Mouse (Mus musculus) hindbrain, postnatal 0 days (tissue): ENCODE results near the gene Tspan2. TPM values are rescaled to one million over a fixed set of nuclear protein-coding genes. Genes with fewer than 3 reads are reported as not detected.

Source experiments
- ATAC-seq: fragments of 200-750 bp; cut with Nextera tagmentation; 2 replicates; pipeline ENCODE4 v1.8.0; 2017; ENCODE audit warnings: mild to moderate bottlenecking, moderate TSS enrichment, moderate library complexity
- DNase-seq: peaks from one replicate; pipeline ENCODE4 v3.0.0-alpha.2; 2015; ENCODE audit warnings: low spot score
- H3K27ac ChIP-seq: fragments of 300-500 bp; sonication (generic); 2 replicates; pipeline ENCODE4 v1.5.1; 2014; ENCODE audit warnings: mild to moderate bottlenecking
- H3K27me3 ChIP-seq: fragments of 300-500 bp; sonication (generic); 2 replicates; pipeline ENCODE4 v1.6.1; 2014; ENCODE audit warnings: low read length, mixed read lengths; ENCODE audit not compliant: insufficient read depth
- H3K36me3 ChIP-seq: fragments of 300-500 bp; sonication (generic); 2 replicates; pipeline ENCODE4 v1.6.1; 2014; ENCODE audit warnings: low read length, mixed read lengths; ENCODE audit not compliant: insufficient read depth
- H3K4me1 ChIP-seq: fragments of 300-500 bp; sonication (generic); 2 replicates; pipeline ENCODE4 v1.6.1; 2014; ENCODE audit warnings: antibody characterized with exemption, low read length, mixed read lengths; ENCODE audit not compliant: insufficient read depth
- H3K4me2 ChIP-seq: fragments of 300-500 bp; sonication (generic); 2 replicates; pipeline ENCODE4 v1.6.1; 2014; ENCODE audit warnings: low read depth, mild to moderate bottlenecking, low read length, moderate library complexity, mixed read lengths
- H3K4me3 ChIP-seq: fragments of 300-500 bp; sonication (generic); 2 replicates; pipeline ENCODE4 v1.5.1; 2014; ENCODE audit warnings: low read length
- H3K9ac ChIP-seq: fragments of 300-500 bp; sonication (generic); replicated peaks from 2 replicates; pipeline ENCODE4 v1.6.1; 2014; ENCODE audit warnings: mild to moderate bottlenecking, low read length, moderate library complexity, mixed read lengths
- H3K9me3 ChIP-seq: fragments of 300-500 bp; sonication (generic); 2 replicates; pipeline ENCODE4 v1.6.1; 2016; ENCODE audit warnings: low read length, mixed read lengths
- CTCF ChIP-seq: IDR thresholded peaks from 2 replicates; pipeline ENCODE4 v1.5.1; 2016; ENCODE audit warnings: antibody characterized with exemption, control low read depth, low read depth
- WGBS: fragments of 180-500 bp; shearing (Covaris S2); extraction: QIAGEN DNeasy Blood & Tissue Kit; methylation state at CpG from one replicate; pipeline ENCODE4 v1.1.7; 2014; 5-methylcytosine and 5-hydroxymethylcytosine counted together
- polyA plus RNA-seq: library from polyadenylated mRNA; unstranded; fragments of >200 nt; fragmentation: Nextera tagmentation; extraction: Ambion mirVana; gene quantifications from 2 replicates; pipeline ENCODE4 v1.2.1, GENCODE M21; 2015
- total RNA-seq: library from RNA; depleted of rRNA; stranded (reverse); fragments of >200 nt; gene quantifications from 2 replicates; pipeline ENCODE4 v1.2.3, GENCODE M21; 2014

The Tspan2 gene
- total and polyA plus RNA-seq, 2 experiments from 2014 or later: 20.0 to 20.3 TPM

DNA sequence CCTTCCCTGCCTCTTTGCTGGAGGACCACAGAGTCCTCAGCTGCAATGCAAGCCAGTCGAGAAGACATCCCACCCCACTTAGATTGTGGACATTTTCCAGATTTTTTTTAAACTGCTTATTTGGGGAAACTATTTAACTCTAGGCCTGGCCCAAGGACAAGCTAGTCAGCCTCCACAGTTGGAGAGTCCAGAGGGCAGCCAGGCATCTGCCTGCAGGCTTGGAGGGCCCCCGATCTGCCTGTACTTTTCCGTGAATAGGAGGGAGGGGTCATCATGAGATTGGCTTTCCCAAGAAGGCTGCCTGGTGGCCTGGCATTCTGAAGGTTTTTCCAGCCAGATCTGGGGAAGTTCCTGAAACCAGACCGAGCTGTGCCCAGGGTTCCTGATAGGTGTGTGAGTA lies 33.0 kb upstream of the Tspan2 start:
- no peak for ATAC-seq
- Histone ChIP-seq H3K4me2 (no peak overlapping the region), H3K4me1 (no peaks in the 10 kb centered on the region; the same call in 1 of the 2 replicates), H3K27ac (no peak overlapping the region), H3K9me3 (no peaks in the 10 kb centered on the region), H3K27me3 (no peaks in the 10 kb centered on the region), H3K9ac (no peak overlapping the region), H3K36me3 (no peaks in the 10 kb centered on the region), H3K4me3 (no peak overlapping the region)
- WGBS: 88% methylated on average over 4 of the region's 4 CpGs
- TF ChIP-seq CTCF: no peak
- no peak for DNase-seq

DNA sequence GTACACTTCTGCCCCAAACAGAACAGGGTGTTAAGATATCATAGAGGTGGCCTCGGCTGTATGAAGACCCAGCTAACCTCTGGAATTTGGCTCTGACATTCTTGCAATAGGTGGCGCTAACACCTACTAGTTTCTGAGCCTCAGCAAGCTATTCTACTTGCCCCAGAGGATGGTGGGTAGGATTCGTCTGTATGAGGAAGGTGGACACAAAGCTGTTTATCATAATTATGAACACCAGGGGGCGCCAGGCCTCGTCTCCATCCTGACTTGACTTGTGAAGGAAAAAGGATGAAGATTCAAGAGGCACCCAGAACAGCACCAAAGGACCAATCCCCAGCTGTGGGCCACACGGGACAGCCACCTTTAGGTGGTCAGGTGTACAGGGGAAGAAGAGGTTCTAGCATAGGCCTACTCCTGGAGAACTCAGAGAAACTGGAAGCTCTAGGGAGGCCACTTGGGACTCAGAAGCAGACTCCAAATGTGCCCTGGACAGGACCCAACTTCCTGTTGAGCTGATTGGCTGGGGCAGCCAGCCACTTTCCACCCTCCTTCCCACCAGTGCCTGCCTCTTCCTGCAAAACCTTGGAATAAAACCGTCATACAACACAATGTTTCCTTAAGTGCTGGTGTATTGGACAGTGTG lies 32.3 kb upstream of the Tspan2 start:
- ATAC-seq: 0 out of 2 replicates have a peak, but pooled peaks have one; percentile 19
- Histone ChIP-seq H3K4me1 (no peaks in the 10 kb centered on the region; the same call in 1 of the 2 replicates), H3K9ac (no peak overlapping the region), H3K4me3 (no peak overlapping the region), H3K27ac (no peak overlapping the region), H3K27me3 (no peaks in the 10 kb centered on the region), H3K9me3 (no peaks in the 10 kb centered on the region), H3K4me2 (no peak overlapping the region), H3K36me3 (no peaks in the 10 kb centered on the region)
- 41% methylated on average over 7 of the region's 7 CpGs for WGBS
- DNase-seq: peak; percentile 57
- peak; percentile 59 for TF ChIP-seq CTCF

DNA sequence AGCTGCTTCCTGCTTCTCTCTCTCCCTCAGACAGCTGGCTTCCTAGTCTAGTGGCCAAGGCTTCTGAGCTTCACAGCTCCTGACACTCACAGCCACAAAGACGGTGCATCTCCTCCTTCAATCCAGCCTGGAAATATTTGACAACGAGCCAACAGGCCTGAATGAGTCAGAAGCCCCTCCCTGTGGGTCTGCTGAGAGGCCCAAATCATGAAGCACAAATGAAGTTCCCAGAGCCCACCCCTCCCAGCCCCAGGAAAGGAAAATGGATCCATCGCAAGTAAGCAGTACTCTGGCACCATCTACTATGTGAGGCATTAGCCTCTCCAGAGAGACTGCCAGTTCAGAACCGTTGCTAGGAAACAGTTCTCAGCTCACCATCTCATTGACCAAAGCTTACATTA lies 30.3 kb upstream of the Tspan2 start:
- DNase-seq: peak; percentile 67
- no peak for TF ChIP-seq CTCF
- H3K36me3 ChIP-seq: no peaks in the 10 kb centered on the region
- no peaks in the 10 kb centered on the region for H3K27me3 ChIP-seq
- no peaks in the 10 kb centered on the region for H3K9me3 ChIP-seq
- no peak overlapping the region for H3K4me3 ChIP-seq
- H3K9ac ChIP-seq: no peak overlapping the region
- 0 out of 2 replicates have a peak overlapping the region, but pooled peaks have one; percentile 0 for H3K27ac ChIP-seq
- WGBS: 30% methylated on average over 4 of the region's 4 CpGs
- H3K4me2 ChIP-seq: no peak overlapping the region
- peak; percentile 80 for ATAC-seq
- no peaks in the 10 kb centered on the region; the same call in 1 of the 2 replicates for H3K4me1 ChIP-seq

DNA sequence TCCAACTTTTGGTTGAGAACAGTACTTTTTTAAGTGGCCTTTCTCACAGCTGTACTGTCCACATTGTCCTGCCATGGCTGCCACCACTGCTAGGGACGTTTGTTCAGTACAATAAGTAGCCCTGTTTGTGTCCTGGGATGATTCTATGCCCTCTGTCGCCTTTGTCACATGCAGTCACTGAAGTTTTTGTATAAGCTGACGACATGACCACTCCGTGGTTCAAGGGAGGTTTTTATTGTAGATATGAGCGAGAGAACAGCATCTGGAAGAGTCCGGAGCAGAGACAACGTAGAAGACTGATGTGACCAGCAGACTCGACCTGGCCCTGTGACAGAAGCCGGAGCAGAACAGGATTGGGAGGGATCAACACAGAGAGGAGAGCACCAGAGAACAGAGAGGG lies 25.7 kb upstream of the Tspan2 start:
- no peaks in the 10 kb centered on the region for H3K9me3 ChIP-seq
- no peak for ATAC-seq
- no peak overlapping the region for H3K27ac ChIP-seq
- H3K27me3 ChIP-seq: no peaks in the 10 kb centered on the region
- H3K4me3 ChIP-seq: no peak overlapping the region
- no peak for TF ChIP-seq CTCF
- 58% methylated on average over 9 of the region's 9 CpGs for WGBS
- H3K9ac ChIP-seq: no peak overlapping the region
- no peaks in the 10 kb centered on the region; the same call in 1 of the 2 replicates for H3K4me1 ChIP-seq
- no peaks in the 10 kb centered on the region for H3K36me3 ChIP-seq
- no peak for DNase-seq
- no peak overlapping the region for H3K4me2 ChIP-seq

DNA sequence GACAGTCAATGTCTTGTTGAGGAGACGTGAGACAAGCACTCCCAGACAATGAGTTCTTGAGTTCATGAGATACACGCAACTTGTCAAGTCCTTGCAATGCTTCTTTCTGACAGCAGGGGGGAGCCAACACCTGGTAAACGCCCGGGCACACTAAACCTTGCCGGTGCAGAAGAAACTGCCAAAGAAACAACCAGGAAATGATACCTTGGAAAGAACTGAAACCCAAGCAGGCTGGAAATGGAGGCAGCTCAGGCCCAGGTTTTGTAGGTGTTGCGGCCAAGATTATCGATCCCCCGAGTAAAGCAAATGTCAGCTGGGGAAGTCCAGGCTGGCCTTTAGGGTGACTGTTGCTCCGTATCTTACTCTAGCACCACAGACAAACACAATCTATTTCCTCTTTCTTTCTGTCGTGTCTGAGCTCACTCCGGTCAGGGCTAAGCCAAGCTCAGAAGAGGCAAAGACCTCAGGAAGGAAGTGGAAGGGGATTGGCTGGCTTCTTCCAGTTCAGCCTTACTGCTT lies 19.2 kb upstream of the Tspan2 start:
- Histone ChIP-seq H3K9me3 (no peaks in the 10 kb centered on the region), H3K27ac (no peak overlapping the region), H3K4me3 (0 out of 2 replicates have a peak overlapping the region, but pooled peaks have one; percentile 10), H3K27me3 (no peaks in the 10 kb centered on the region), H3K9ac (no peak overlapping the region), H3K4me2 (peak overlapping the region; percentile 36), H3K4me1 (no peaks in the 10 kb centered on the region), H3K36me3 (no peaks in the 10 kb centered on the region)
- TF ChIP-seq CTCF: peak; percentile 93
- ATAC-seq: peak; percentile 63; the same call in 1 of the 2 replicates
- WGBS: 33% methylated on average over 11 of the region's 11 CpGs
- DNase-seq: peak; percentile 87

DNA sequence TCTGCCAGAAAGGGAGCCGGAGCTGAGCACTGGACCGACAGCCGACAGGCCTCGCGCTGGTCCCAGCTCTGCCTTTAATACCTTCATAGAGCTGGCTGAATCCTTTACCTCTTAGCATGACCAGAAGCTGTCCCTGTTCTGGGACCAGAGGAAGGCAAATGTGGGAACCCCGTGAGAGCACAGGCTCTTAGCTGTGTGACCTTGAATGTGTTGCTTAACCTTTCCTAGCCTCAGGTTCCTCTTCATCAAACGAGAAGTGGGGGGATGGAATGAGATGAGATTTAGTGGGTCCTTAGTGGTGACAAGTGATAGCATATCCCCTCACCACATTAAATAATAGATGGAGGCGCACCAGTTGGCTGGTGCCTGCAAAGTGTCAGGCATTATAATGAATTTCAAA lies 18.5 kb upstream of the Tspan2 start:
- Histone ChIP-seq H3K27me3 (no peaks in the 10 kb centered on the region), H3K4me3 (no peak overlapping the region), H3K27ac (no peak overlapping the region), H3K9me3 (no peaks in the 10 kb centered on the region), H3K36me3 (no peaks in the 10 kb centered on the region), H3K4me1 (no peaks in the 10 kb centered on the region), H3K4me2 (no peak overlapping the region), H3K9ac (no peak overlapping the region)
- no peak for TF ChIP-seq CTCF
- no peak for DNase-seq
- WGBS: 91% methylated on average over 8 of the region's 8 CpGs
- no peak for ATAC-seq
